Mouse (Mus musculus): ENCODE measurements at regions not wholly inside any gene's neighbourhood (a gene's known extent, or its start where the extent isn't known, plus 50 kb on each side); places are given as distances from the start of the nearest gene placed in this dataset.

GRCm38 (mm10) chr5:12993826-12994225 lies 131.4 kb upstream of the Sema3a start:
- no peak for TF ChIP-seq CTCF (IDR thresholded peaks at IDR 0.05)
- TF ChIP-seq EP300 (IDR thresholded peaks at IDR 0.05; ENCODE audit: insufficient read depth, low read depth, low read length): no peak
- no peak for TF ChIP-seq POLR2A (IDR thresholded peaks at IDR 0.05; ENCODE audit: insufficient read depth, low read depth, low read length)

Data from heart, adult 2 months (tissue).